Mouse (Mus musculus) spleen, postnatal 36 days (tissue): ENCODE measurements at regions not wholly inside any gene's neighbourhood (a gene's known extent, or its start where the extent isn't known, plus 50 kb on each side); places are given as distances from the start of the nearest gene placed in this dataset.

Experiments
- DNase-seq, 2 experiments: peaks; one replicate each; pipeline ENCODE4 v3.0.0; 2022; ENCODE audit warnings: low spot score in 2 of 2, mixed read lengths in 1 of 2

GRCm38 (mm10) chr1:158161533-158161932 lies 194.6 kb downstream of the Brinp2 start:
- DNase-seq, result no peak

- DNase-seq, result no peak
Observed at GRCm38 (mm10) chr1:158163411-158163810, 192.7 kb downstream of the Brinp2 start.

GRCm38 (mm10) chr1:158170006-158170405 lies 186.1 kb downstream of the Brinp2 start:
- DNase-seq, result no peak

- no peak for DNase-seq
Observed at GRCm38 (mm10) chr1:158180095-158180494, 176.0 kb downstream of the Brinp2 start.

- DNase-seq, result no peak
Observed at GRCm38 (mm10) chr1:158181296-158181695, 174.8 kb downstream of the Brinp2 start.

- no peak for DNase-seq
Observed at GRCm38 (mm10) chr1:158187651-158188050, 168.5 kb downstream of the Brinp2 start.

GRCm38 (mm10) chr1:158192841-158193551 lies 163.1 kb downstream of the Brinp2 start:
- no peak for DNase-seq

GRCm38 (mm10) chr1:158193968-158194565 lies 162.1 kb downstream of the Brinp2 start:
- DNase-seq, result no peak
